Mouse (Mus musculus) C2C12 (cell line): ENCODE measurements at regions not wholly inside any gene's neighbourhood (a gene's known extent, or its start where the extent isn't known, plus 50 kb on each side); places are given as distances from the start of the nearest gene placed in this dataset.

Experiments
- H3K27me3 ChIP-seq: one replicate; pipeline ENCODE4 v1.6.1; 2011; ENCODE audit not compliant: control insufficient read depth, insufficient read depth, insufficient read length
- H3K36me3 ChIP-seq: one replicate; pipeline ENCODE4 v1.6.1; 2011; ENCODE audit not compliant: control insufficient read depth, insufficient read depth
- H3K4me3 ChIP-seq: one replicate; pipeline ENCODE4 v1.5.1; 2011; ENCODE audit warnings: mild to moderate bottlenecking, control low read depth; ENCODE audit not compliant: poor library complexity, insufficient read depth, severe bottlenecking
- H3K79me2 ChIP-seq: one replicate; pipeline ENCODE4 v1.6.1; 2011; ENCODE audit not compliant: control insufficient read depth, insufficient read depth
- H3K79me3 ChIP-seq: one replicate; pipeline ENCODE4 v1.6.1; 2011; ENCODE audit warnings: low read depth, control low read depth
- H3ac ChIP-seq: one replicate; pipeline ENCODE3; 2011; ENCODE audit warnings: low read depth; ENCODE audit not compliant: control insufficient read depth, insufficient read length
- CEBPB ChIP-seq: IDR thresholded peaks from one replicate; pipeline ENCODE4 v1.6.1; 2011; ENCODE audit warnings: low read depth, mild to moderate bottlenecking, control low read depth, moderate library complexity
- CTCF ChIP-seq: IDR thresholded peaks from one replicate; pipeline ENCODE4 v1.5.1; 2011; ENCODE audit not compliant: control insufficient read depth, insufficient read depth, insufficient read length
- FOSL1 ChIP-seq: IDR thresholded peaks from one replicate; pipeline ENCODE4 v1.8.0; 2011; ENCODE audit warnings: mild to moderate bottlenecking, low read length; ENCODE audit not compliant: poor library complexity, insufficient read depth, severe bottlenecking
- MAX ChIP-seq: IDR thresholded peaks from one replicate; pipeline ENCODE4 v1.6.1; 2011; ENCODE audit warnings: mild to moderate bottlenecking, control low read depth
- MYOD1 ChIP-seq: IDR thresholded peaks from one replicate; pipeline ENCODE4 v1.6.1; 2011; ENCODE audit warnings: low read depth; ENCODE audit not compliant: control insufficient read depth, insufficient read length
- MYOG ChIP-seq: IDR thresholded peaks from one replicate; pipeline ENCODE4 v1.6.1; 2011; ENCODE audit not compliant: control insufficient read depth, insufficient read length; ENCODE audit errors: extremely low read depth
- USF1 ChIP-seq: IDR thresholded peaks from one replicate; pipeline ENCODE4 v1.6.1; 2011; ENCODE audit warnings: low read depth, mild to moderate bottlenecking, control low read depth, moderate library complexity

GRCm38 (mm10) chr1:13424524-13424923 is 2010.6 kb downstream of the A830018L16Rik start:
- Histone ChIP-seq H3K36me3 (no peaks in the 10 kb centered on the region), H3K27me3 (no peaks in the 10 kb centered on the region), H3K79me2 (no peaks in the 10 kb centered on the region), H3K79me3 (no peaks in the 10 kb centered on the region), H3K4me3 (no peak overlapping the region), H3ac (no peak overlapping the region)
- TF ChIP-seq MYOG (no peak), USF1 (no peak), MYOD1 (no peak), FOSL1 (no peak), CEBPB (no peak), CTCF (no peak), MAX (no peak)

GRCm38 (mm10) chr1:13425601-13426327 is 2011.9 kb downstream of the A830018L16Rik start:
- TF ChIP-seq CEBPB, result no peak
- no peaks in the 10 kb centered on the region for H3K79me2 ChIP-seq

GRCm38 (mm10) chr1:13426328-13427067 is 2012.6 kb downstream of the A830018L16Rik start:
- no peaks in the 10 kb centered on the region for H3K79me3 ChIP-seq
- H3K4me3 ChIP-seq, result peak overlapping the region; percentile 7
- peak overlapping the region; percentile 47 for H3ac ChIP-seq
- H3K36me3 ChIP-seq, result no peaks in the 10 kb centered on the region
- no peaks in the 10 kb centered on the region for H3K27me3 ChIP-seq
- TF ChIP-seq FOSL1 (no peak), USF1 (no peak), MYOD1 (no peak), CEBPB (no peak), MYOG (no peak), CTCF (no peak), MAX (no peak)
- H3K79me2 ChIP-seq, result no peaks in the 10 kb centered on the region

More at GRCm38 (mm10) chr1:13425601-13426327, 2011.9 kb downstream of the A830018L16Rik start:
- Histone ChIP-seq H3K36me3 (no peaks in the 10 kb centered on the region), H3ac (no peak overlapping the region), H3K27me3 (no peaks in the 10 kb centered on the region), H3K4me3 (no peak overlapping the region), H3K79me3 (no peaks in the 10 kb centered on the region)

- H3K4me3 ChIP-seq, result no peak overlapping the region
- H3K79me2 ChIP-seq, result no peaks in the 10 kb centered on the region
- no peaks in the 10 kb centered on the region for H3K79me3 ChIP-seq
- no peak overlapping the region for H3ac ChIP-seq
- no peaks in the 10 kb centered on the region for H3K27me3 ChIP-seq
- no peaks in the 10 kb centered on the region for H3K36me3 ChIP-seq
- TF ChIP-seq FOSL1 (no peak), MYOD1 (no peak), USF1 (no peak), MAX (no peak), CEBPB (no peak), MYOG (no peak), CTCF (no peak)
Measured at GRCm38 (mm10) chr1:13427068-13427434, 2013.1 kb downstream of the A830018L16Rik start.

GRCm38 (mm10) chr1:13427501-13428207 is 2013.7 kb downstream of the A830018L16Rik start:
- Histone ChIP-seq H3ac (no peak overlapping the region), H3K36me3 (no peaks in the 10 kb centered on the region), H3K79me3 (no peaks in the 10 kb centered on the region), H3K4me3 (no peak overlapping the region), H3K27me3 (no peaks in the 10 kb centered on the region), H3K79me2 (no peaks in the 10 kb centered on the region)
- TF ChIP-seq CEBPB, result no peak
- peak; percentile 36 for TF ChIP-seq MYOD1
